Mouse (Mus musculus): ENCODE measurements at regions not wholly inside any gene's neighbourhood (a gene's known extent, or its start where the extent isn't known, plus 50 kb on each side); places are given as distances from the start of the nearest gene placed in this dataset.

DNA sequence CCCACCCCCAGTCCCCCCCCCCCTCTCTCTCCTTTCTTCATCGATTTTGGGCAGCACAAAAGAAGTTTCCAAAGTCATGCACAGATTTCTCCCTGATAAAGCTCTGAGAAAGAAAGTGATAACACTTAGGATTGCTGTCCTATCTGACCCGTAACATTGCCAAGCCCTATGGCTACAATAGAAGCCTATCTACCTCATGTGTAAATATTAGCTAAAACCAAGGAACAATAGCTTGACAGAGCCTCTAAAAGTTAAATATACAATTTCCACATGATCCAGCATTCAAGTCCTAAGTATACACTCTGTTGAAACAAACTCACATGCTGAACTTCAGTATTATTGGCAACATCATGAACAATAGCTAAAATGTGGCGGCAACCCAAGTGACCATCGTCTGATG lies 864.9 kb downstream of the Efnb2 start:
- no peak for DNase-seq (ENCODE audit: low spot score in 2 of 2)

DNA sequence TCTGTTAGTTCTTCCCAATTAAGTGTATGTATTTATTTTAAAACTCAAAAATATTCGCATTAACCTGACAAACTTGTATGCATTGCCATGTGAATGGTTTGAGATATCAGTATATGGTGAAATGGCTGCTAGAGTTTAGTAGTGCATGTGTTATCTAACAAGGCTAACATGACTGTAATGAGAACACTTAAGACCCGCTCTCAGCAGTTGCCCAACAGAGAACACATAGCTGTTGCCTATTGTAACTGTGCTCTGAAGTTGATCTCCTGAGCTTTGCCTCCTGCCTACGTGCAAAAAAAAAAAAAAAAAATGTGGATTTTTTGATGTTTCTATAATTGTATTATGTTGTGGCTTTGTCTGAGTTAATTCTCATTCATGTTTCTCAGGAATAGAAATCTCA lies 897.2 kb downstream of the Efnb2 start:
- no peak for DNase-seq (ENCODE audit: low spot score in 2 of 2)

DNA sequence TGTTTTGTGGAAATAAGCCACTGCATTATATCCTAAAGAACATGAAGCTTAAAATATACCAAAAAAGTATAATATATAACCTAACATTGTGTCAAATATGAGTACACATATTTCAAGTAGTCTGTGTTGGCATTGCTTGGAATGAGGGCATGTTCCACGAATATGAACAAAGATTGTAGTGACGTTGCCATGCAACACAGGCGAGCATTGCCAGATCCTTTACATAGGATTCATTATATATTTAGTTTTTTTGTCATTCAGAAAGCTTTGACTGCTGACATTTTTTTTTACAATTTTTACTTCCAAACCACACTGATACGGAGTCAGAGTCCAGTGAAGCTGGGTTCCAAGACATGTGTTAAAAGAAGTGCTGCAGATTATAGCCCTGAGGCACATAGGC lies 900.1 kb downstream of the Efnb2 start:
- no peak for DNase-seq (ENCODE audit: low spot score in 2 of 2)

DNA sequence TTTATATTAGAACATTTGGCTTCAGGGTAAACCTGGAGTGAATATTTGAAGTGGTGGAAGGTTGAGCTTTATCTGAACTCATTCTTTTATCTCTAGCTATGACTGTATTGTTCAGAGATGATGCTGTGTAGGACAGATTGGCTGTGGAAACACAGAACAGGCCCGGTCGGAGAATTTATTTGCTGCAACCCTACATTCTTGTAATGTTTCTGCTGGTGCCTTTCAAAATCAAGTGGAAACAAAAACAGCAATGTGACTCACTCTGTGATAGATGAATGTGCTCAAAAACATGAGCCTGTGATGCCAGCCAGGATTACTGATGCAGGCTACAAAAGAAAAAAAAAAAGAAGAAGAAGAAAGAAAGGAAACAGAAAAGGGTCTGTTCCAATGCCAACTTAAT lies 928.3 kb downstream of the Efnb2 start:
- DNase-seq (ENCODE audit: low spot score in 2 of 2) = no peak

DNA sequence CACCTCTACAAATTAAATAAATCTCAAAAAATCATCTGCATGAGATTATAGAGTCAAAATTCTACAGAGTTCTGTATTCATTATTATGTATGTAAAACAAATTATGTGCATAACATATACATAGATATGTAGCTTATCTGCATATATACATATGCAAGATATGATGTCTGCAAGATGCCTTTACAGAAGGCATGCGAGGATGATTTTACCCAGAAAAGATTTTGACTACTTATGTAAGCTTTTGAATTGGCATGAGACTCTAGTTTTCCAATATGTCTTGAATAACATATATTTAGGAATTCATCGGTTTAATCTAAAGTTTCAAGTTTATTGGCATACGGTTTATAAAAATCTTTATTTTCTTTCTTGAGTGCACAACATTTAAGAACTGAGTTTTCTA lies 939.2 kb downstream of the Efnb2 start:
- DNase-seq (ENCODE audit: low spot score in 2 of 2) = no peak

DNA sequence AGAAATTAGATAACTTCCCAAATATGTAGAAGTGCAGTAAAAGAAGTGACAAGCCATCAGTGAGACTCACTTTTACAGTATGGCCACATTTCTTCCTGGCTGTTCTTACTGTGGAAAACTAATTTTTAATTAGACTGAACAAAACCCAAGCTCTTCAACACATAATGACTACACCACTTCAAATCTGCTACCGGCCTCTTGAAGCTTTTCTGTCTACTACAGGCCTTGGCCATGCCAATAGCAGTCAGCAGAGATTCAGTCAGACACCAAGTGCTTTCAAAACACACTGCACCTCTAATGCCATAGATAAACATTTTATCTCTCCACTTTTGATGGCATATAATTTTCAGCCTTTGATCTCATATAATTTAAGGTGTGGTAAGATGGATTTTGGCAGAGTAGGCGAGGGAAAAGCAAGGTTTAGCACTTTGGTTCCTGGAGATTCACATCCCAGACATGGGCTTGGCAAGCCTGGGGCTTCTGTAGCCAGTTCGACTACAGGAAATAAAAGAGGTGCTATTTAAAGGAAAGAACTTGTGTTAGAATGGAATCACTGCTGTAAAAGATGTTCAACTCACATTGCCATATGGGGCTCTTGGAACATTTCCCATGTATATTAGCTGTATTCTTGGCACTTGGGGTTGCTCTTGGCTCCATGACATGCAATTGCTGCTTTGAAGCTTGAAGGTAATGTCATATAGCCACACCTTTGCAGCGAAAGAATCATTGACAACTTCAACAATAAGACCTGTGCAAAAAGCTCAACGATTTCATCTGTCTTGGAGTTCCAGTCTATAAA lies 941.9 kb downstream of the Efnb2 start:
- DNase-seq (ENCODE audit: low spot score in 2 of 2) = no peak

DNA sequence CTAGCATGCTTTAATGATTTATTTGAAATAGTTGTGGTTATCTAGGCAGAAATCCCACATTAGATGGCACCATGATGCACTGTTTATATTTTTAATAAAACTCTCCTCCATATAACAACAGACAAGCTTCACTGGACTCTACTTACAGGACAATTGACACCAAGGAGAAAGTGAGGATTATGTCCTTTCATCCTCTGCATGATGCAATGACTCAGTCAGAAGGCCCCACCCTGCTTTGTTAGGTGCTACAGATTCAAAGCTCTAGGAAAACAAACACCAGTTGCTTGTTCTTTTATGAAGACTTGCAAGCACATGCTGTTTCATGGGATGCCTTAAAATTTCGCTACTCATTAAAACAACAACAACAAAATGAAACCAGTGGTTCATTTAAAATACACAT lies 950.3 kb downstream of the Efnb2 start:
- no peak for DNase-seq (ENCODE audit: low spot score in 2 of 2)

DNA sequence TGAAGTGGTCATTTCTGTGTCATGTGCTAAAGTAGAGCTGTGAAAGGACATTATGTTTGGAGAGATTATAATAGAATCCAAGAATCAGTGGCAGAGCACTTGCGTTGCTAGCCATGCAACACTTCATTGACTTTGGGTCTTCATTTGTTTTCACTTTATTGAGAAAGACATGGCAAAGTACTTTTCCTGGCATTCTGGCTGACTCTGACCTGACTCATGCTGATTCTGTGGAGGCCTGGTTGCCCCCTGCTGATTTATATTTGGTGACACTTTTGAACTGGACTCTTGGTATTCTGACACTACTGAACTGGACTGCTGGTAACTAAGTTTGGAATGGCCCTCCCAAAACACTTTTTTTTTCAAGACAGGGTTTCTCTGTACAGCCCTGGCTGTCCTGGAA lies 951.6 kb downstream of the Efnb2 start:
- DNase-seq (ENCODE audit: low spot score in 2 of 2) = no peak

DNA sequence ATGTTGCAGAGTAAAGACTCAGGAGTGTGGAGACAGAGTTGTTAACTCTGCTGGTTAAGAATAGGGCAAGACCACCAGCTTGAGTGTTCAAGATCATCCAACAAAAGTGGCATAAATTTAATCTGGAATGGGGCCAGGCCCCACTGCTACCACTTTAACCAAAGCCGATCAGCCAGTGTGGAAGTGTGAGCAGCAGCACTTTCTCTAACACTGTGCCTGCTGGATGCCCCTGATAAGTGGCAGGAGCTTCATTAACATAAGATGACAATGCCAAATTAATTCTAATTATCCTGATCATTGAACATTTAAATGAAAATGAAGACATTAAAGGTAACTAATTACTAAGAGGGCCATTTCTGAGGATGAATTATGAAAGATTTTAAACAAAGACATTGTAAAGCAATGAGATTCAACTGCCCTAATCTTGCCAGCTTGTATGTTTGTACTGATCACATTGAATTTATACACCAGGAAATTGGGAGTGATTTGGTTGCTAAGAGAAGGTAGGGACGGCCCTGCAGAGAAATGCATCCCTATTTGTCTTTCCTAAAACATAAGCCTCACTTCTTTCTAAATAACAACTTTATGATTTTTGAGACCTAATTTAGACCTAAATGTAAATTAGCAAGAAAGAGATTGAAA lies 969.6 kb downstream of the Efnb2 start:
- DNase-seq (ENCODE audit: low spot score in 2 of 2) = no peak

DNA sequence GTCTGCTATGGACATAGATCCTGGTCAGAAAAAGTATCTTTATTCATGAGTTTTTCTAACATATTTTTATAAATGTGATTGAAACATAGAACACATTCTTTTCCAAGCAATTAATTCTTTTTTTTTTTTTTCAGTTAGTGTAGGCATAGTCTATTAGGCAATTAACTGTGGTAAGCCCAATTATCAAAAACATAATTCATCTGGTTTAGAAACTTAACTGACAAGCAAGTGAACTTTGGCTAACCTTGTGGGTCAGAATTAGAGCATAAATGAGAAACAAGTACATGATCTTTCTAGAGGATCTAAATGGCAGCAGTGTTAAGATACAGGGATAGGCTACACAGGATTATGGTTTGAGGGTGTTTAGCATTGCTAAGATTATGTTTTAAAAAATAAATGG lies 1007.2 kb downstream of the Efnb2 start:
- no peak for DNase-seq (ENCODE audit: low spot score in 2 of 2)

Data from spleen, postnatal 4 days (tissue).